8 mouse cellular contexts compared by ENCODE assay signal in the genomic region with DNA sequence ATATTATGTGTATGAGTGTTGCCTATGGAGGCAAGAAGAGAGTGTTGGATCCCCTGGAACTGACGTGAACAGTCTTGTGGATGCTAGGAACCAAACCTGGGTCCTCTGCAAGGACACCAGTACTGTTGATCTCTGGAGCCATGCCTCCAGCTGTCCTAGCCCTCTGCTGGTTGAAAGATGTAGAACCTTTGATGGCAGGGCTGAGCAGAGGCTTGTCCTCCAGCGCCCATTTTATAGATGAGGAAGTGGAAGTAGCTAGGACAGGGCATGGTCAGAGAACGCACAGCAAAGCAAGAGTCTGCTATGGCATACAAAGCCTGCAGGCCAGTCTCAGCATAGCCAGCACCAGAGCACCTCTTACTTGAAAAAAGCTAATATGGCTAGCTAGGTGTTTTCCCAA. TPM values are rescaled to one million over a fixed set of nuclear protein-coding genes. Genes with fewer than 3 reads are reported as not detected.
DNase-seq lines count a peak whose midpoint lies in the region; ATAC-seq and TF ChIP-seq lines count a peak whose summit lies in the region.

No protein-coding gene starts in this region.

- no peak for TF ChIP-seq POLR2A in brain, embryonic 14.5 days (IDR thresholded peaks at IDR 0.05; ENCODE audit: borderline replicate concordance, extremely low read depth, insufficient read depth, insufficient read length, poor library complexity, severe bottlenecking)
- TF ChIP-seq POLR2A in thymus, adult 2 months (IDR thresholded peaks at IDR 0.05; ENCODE audit: control insufficient read depth, extremely low read depth, insufficient read depth, low read length, poor library complexity) = no peak

- H3K4me1 ChIP-seq in thymus, adult 2 months (replicated peaks; ENCODE audit: control insufficient read depth, insufficient read depth, low read length) = peaks cover 51% of the 10 kb centered on the region

- DNase-seq in cerebellum, adult 8-10 months = peak; percentile 30
- no peak for DNase-seq in cerebellum, adult 11-12 months
- DNase-seq in 3T3-L1 (ENCODE audit: low read depth, low spot score) = peak; percentile 64
- DNase-seq in brain, embryonic 14.5 days (ENCODE audit: low read depth) = no peak
- peak; percentile 41 to 51 for DNase-seq in lung, adult 18-20 months
- peak; percentile 65 for DNase-seq in thymus, adult 2 months
- no peak for DNase-seq in layer of hippocampus, adult 8-10 months (ENCODE audit: low spot score in 2 of 2)

- H3K4me3 ChIP-seq in thymus, adult 2 months (ENCODE audit: control insufficient read depth, insufficient read depth, low read length) = no peak overlapping the region

- 46% methylated on average over 3 of the region's 3 CpGs for WGBS in thymus, adult 2 months

- no peaks in the 10 kb centered on the region for H3K27me3 ChIP-seq in thymus, adult 2 months (ENCODE audit: control insufficient read depth, insufficient read depth, low read length)

- ATAC-seq in erythroblast, adult 5-6 weeks (replicated peaks; ENCODE audit: low FRiP score, poor library complexity, severe bottlenecking) = no peak

- peak; percentile 28; the same call in 1 of the 2 replicates for TF ChIP-seq CTCF in brain, embryonic 14.5 days (IDR thresholded peaks at IDR 0.05; ENCODE audit: borderline replicate concordance, extremely low read depth, insufficient read depth, insufficient read length)
- peak; percentile 42; the same call in 1 of the 2 replicates for TF ChIP-seq CTCF in thymus, adult 2 months (IDR thresholded peaks at IDR 0.05; ENCODE audit: borderline replicate concordance, control insufficient read depth, extremely low read depth, insufficient read depth, low read length, poor library complexity)

- peak overlapping the region; percentile 94 for H3K27ac ChIP-seq in thymus, adult 2 months (ENCODE audit: control insufficient read depth, insufficient read depth, low read length)

- H3K36me3 ChIP-seq in thymus, adult 2 months (ENCODE audit: control insufficient read depth, insufficient read depth, low read length) = peaks cover 35% of the 10 kb centered on the region

RNA-seq across cellular contexts. Expression of a gene that starts 33.9 kb away (rescaled TPM):
- polyA plus RNA-seq in brain, embryonic 14.5 days (2012; rRNA removed) = 11.8 and 13.4 TPM in 2 replicates
- 72.4 and 78.8 TPM in 2 replicates for polyA plus RNA-seq in thymus, adult 2 months (2012; rRNA removed)
- total RNA-seq in layer of hippocampus, adult 8-10 months (2022) = 10 to 100 TPM; 41.0 to 48.0 (median 43.7) TPM
- total RNA-seq in erythroblast, adult 5-6 weeks (2015; ENCODE audit: low replicate concordance) = 2.1 and 2.9 TPM in 2 replicates
- 1.4 and 4.0 TPM in 2 replicates for total RNA-seq in erythroblast, adult 5-6 weeks (2017; ENCODE audit: low replicate concordance)

RNA-seq across cellular contexts. Expression of a gene that starts 35.9 kb away (rescaled TPM):
- polyA plus RNA-seq in brain, embryonic 14.5 days (2012; rRNA removed) = 21.8 and 24.6 TPM in 2 replicates
- polyA plus RNA-seq in thymus, adult 2 months (2012; rRNA removed) = 6.3 and 7.2 TPM in 2 replicates
- total RNA-seq in layer of hippocampus, adult 8-10 months (2022) = 1 to 10 TPM; 3.2 to 5.0 (median 4.1) TPM
- 1.5 TPM in 1 of 2 replicates, not detected in the other for total RNA-seq in erythroblast, adult 5-6 weeks (2015; ENCODE audit: low replicate concordance)
- 0.56 TPM in 1 of 2 replicates, not detected in the other for total RNA-seq in erythroblast, adult 5-6 weeks (2017; ENCODE audit: low replicate concordance)

RNA-seq across cellular contexts. Expression of a gene that starts 36.1 kb away (rescaled TPM):
- 135 and 150 TPM in 2 replicates for polyA plus RNA-seq in brain, embryonic 14.5 days (2012; rRNA removed)
- polyA plus RNA-seq in thymus, adult 2 months (2012; rRNA removed) = 38.7 and 54.5 TPM in 2 replicates
- 100 to 1,000 TPM; 164 to 207 (median 188) TPM for total RNA-seq in layer of hippocampus, adult 8-10 months (2022)
- 43.9 and 44.2 TPM in 2 replicates for total RNA-seq in erythroblast, adult 5-6 weeks (2015; ENCODE audit: low replicate concordance)
- 19.8 and 23.4 TPM in 2 replicates for total RNA-seq in erythroblast, adult 5-6 weeks (2017; ENCODE audit: low replicate concordance)

RNA-seq across cellular contexts. Expression of a gene that starts 53.6 kb away (rescaled TPM):
- polyA plus RNA-seq in brain, embryonic 14.5 days (2012; rRNA removed) = 40.1 and 64.1 TPM in 2 replicates
- polyA plus RNA-seq in thymus, adult 2 months (2012; rRNA removed) = 103 TPM in 2 replicates
- total RNA-seq in layer of hippocampus, adult 8-10 months (2022) = 10 to 100 TPM; 20.7 to 29.4 (median 27.1) TPM
- total RNA-seq in erythroblast, adult 5-6 weeks (2015; ENCODE audit: low replicate concordance) = 21.1 and 35.9 TPM in 2 replicates
- total RNA-seq in erythroblast, adult 5-6 weeks (2017; ENCODE audit: low replicate concordance) = 25.0 and 53.7 TPM in 2 replicates

RNA-seq across cellular contexts. Expression of a gene that starts 53.8 kb away (rescaled TPM):
- 40.2 and 42.3 TPM in 2 replicates for polyA plus RNA-seq in brain, embryonic 14.5 days (2012; rRNA removed)
- polyA plus RNA-seq in thymus, adult 2 months (2012; rRNA removed) = 41.4 and 45.0 TPM in 2 replicates
- total RNA-seq in layer of hippocampus, adult 8-10 months (2022) = 10 to 100 TPM; 14.7 to 17.7 (median 16.1) TPM
- 0.42 TPM in 1 of 2 replicates, not detected in the other for total RNA-seq in erythroblast, adult 5-6 weeks (2015; ENCODE audit: low replicate concordance)
- 3.6 and 5.9 TPM in 2 replicates for total RNA-seq in erythroblast, adult 5-6 weeks (2017; ENCODE audit: low replicate concordance)

Comparison
In these comparisons a context has a peak if more than half of its experiments do, and no peak if none do; other contexts are left out.
1. DNase-seq: peak in cerebellum, adult 8-10 months (single experiment), 3T3-L1 (single experiment), lung, adult 18-20 months (2 of 2) and thymus, adult 2 months (single experiment); none in cerebellum, adult 11-12 months (single experiment), brain, embryonic 14.5 days (single experiment) and layer of hippocampus, adult 8-10 months (0 of 2).
2. RNA of a gene that starts 33.9 kb away (total RNA-seq): 41.0 to 48.0 TPM in layer of hippocampus, adult 8-10 months; 1.4 to 4.0 TPM in erythroblast, adult 5-6 weeks; every median in the first group is over 4 times any median in the second.